Mouse (Mus musculus): Measurements from ENCODE around the gene Il17rb. TPM values are rescaled to one million over a fixed set of nuclear protein-coding genes. Genes with fewer than 3 reads are reported as not detected.

The Il17rb gene
- polyA plus RNA-seq, 1 experiment from 2014 or later: 1.4 TPM

DNA sequence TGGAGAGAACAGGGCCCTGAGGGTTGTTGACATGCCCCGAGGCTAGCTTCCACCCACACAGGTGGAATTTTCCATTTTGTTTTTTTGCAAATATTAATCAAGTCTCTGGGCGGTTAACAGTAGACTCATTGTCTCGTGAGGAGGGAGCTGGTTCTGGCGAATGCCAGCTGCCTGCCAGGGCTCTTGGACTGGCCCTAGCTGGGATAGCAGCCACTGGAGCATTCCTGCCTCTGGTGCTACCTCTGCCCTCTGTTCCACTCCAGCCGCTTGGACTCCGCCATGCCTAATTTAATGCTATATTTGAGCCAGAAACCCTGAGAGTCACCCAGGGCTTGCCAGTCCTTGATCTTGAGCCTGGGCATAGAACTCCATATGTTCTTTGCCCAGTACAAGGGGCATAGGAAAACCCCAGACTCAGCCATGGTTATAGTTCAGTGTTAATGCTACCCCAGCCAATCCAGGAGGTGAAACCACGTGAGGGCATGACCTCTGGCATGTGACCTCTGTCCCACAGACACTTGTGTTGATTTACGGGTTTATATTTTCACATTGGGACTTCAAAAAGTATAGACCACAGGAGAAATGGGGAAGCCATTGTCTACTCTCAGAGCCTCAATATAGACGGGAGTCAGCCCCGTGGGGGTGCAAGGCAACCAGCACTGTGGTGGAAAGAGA lies 3.3 kb upstream of the Il17rb start:
- H3K4me3 ChIP-seq: no peak overlapping the region
- no peak overlapping the region for H3K27ac ChIP-seq
- H3K36me3 ChIP-seq: no peaks in the 10 kb centered on the region
- no peak overlapping the region for H3K9ac ChIP-seq
- H3K9me3 ChIP-seq: no peaks in the 10 kb centered on the region
- H3K4me2 ChIP-seq (replicated peaks): no peak overlapping the region
- H3K27me3 ChIP-seq (replicated peaks): peaks cover 29% of the 10 kb centered on the region
- WGBS: 81% methylated on average over 10 of the region's 10 CpGs
- H3K4me1 ChIP-seq: peaks cover 6% of the 10 kb centered on the region
- no peak for ATAC-seq (ENCODE audit: low FRiP score, low read depth)

- Histone ChIP-seq H3K9me3 (no peaks in the 10 kb centered on the region), H3K9ac (no peak overlapping the region), H3K27ac (no peak overlapping the region), H3K36me3 (no peaks in the 10 kb centered on the region), H3K4me1 (peaks cover 6% of the 10 kb centered on the region), H3K4me2 (replicated peaks) (no peak overlapping the region), H3K4me3 (no peak overlapping the region), H3K27me3 (replicated peaks) (peaks cover 29% of the 10 kb centered on the region)
- no peak for ATAC-seq (ENCODE audit: low FRiP score, low read depth)
- WGBS: 80% methylated on average over 10 of the region's 10 CpGs
Measured at GRCm38 (mm10) chr14:30009864-30010560, 1.3 kb upstream of the Il17rb start.

DNA sequence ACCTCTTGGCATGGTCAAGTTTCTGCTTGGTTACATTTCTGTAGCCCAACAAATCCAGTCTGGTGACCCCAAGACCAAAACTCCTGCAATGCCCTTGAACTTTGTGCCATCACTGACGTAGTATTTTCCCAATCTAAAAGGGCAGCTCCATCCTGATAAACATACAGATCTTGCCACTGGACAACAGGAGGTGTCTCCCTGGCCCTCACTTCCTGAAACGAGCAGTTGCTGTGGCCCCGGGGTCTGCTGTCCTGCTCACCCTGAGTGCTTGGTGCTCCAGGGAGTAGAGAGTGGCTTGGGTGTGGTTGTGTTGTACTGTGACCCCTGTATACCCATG lies 9.3 kb downstream of the Il17rb start:
- no peak overlapping the region for H3K27ac ChIP-seq
- H3K4me2 ChIP-seq (replicated peaks): no peak overlapping the region
- H3K36me3 ChIP-seq: peaks cover 32% of the 10 kb centered on the region
- no peaks in the 10 kb centered on the region for H3K4me1 ChIP-seq
- no peak for ATAC-seq (ENCODE audit: low FRiP score, low read depth)
- H3K4me3 ChIP-seq: no peak overlapping the region
- no peaks in the 10 kb centered on the region for H3K9me3 ChIP-seq
- H3K27me3 ChIP-seq (replicated peaks): no peaks in the 10 kb centered on the region
- 92% methylated on average over 3 of the region's 3 CpGs for WGBS
- no peak overlapping the region for H3K9ac ChIP-seq

DNA sequence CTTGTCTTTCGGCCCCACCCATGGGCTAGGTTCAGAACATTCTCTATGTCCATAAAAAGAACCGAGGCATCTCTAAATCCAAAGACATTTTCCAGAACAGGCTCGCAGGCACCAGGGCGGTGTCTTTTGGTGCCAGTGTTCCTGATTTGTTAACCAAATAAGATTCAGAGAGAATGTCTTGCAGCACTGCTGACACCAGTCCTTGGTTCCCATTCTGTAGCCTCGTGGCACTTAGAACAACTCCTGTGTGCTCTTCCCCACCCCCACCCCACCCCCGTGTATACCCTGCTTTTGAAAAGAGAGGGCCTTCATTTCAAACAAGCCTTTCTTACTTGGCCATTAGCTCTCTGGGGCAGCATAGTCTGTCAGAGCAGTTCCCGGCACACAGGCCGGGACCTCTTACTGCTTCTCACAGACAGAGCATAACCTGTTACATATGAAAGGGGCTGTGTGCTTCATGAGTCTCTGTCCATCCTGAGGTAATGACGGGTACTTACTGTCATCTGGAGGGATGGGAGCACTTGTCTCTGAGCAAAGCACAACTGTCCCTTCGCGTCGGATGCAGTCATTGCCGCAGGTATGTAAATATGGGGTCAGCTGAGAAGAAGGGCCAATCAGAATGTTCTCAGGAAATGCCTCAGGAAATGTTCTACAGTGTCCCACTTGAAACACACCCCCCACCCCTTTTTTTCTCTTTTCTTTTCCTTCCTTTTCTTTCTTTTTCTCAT lies 9.8 kb downstream of the Il17rb start:
- no peak overlapping the region for H3K27ac ChIP-seq
- no peak overlapping the region for H3K4me2 ChIP-seq (replicated peaks)
- no peak overlapping the region for H3K9ac ChIP-seq
- no peaks in the 10 kb centered on the region for H3K4me1 ChIP-seq
- H3K9me3 ChIP-seq: no peaks in the 10 kb centered on the region
- no peaks in the 10 kb centered on the region for H3K27me3 ChIP-seq (replicated peaks)
- peaks cover 37% of the 10 kb centered on the region for H3K36me3 ChIP-seq
- no peak; the same call in 1 of the 2 replicates for ATAC-seq (ENCODE audit: low FRiP score, low read depth)
- H3K4me3 ChIP-seq: no peak overlapping the region
- WGBS: 76% methylated on average over 13 of the region's 13 CpGs

- Histone ChIP-seq H3K4me1 (no peaks in the 10 kb centered on the region), H3K36me3 (peaks cover 53% of the 10 kb centered on the region), H3K9me3 (no peaks in the 10 kb centered on the region), H3K4me3 (no peak overlapping the region), H3K27me3 (replicated peaks) (no peaks in the 10 kb centered on the region), H3K4me2 (replicated peaks) (no peak overlapping the region), H3K9ac (no peak overlapping the region), H3K27ac (no peak overlapping the region)
- ATAC-seq (ENCODE audit: low FRiP score, low read depth): no peak
Measured at GRCm38 (mm10) chr14:29997345-29997744, 11.4 kb downstream of the Il17rb start.

DNA sequence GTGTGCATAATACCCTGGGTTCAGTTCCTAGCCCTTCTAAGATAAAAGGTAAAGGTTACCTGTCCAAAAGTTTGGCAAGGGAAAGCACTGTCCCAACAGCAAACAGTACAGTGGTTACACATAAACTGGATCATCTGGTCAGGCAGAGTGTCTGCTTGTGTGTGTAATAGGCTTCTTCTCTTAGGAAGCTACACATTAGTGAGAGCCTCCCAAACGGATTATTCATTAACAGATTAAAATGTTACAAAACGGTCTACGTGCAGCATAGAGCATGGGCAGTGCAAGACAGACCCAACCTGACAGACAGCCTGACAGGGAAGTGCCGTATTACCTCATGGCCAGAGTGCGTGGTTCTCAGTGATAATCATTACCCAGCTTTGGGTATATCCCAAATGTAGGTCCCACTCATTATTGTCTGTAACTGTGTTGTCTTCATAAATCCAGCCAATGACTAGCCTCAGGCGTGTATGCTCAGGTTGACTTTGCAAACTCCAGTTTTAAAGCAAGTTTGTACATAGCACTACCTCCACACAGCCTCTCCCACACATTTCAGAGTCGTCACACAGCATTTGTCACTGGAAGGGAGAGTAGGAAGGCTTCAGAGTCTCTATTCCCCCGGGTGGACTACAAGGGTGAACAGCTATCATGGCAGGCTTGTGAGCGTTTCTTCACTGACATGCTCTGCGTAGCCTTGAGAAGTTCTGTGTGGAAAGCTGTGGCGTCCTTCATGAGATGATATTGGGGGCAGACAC lies 12.5 kb downstream of the Il17rb start:
- ATAC-seq (ENCODE audit: low FRiP score, low read depth): no peak
- Histone ChIP-seq H3K36me3 (peaks cover 64% of the 10 kb centered on the region), H3K9me3 (no peaks in the 10 kb centered on the region), H3K4me3 (no peak overlapping the region), H3K27me3 (replicated peaks) (no peaks in the 10 kb centered on the region), H3K9ac (no peak overlapping the region), H3K4me1 (no peaks in the 10 kb centered on the region), H3K4me2 (replicated peaks) (no peak overlapping the region), H3K27ac (no peak overlapping the region)
- 92% methylated on average over 11 of the region's 11 CpGs for WGBS

GRCm38 (mm10) chr14:29994976-29995375 lies 13.7 kb downstream of the Il17rb start:
- H3K9me3 ChIP-seq: no peaks in the 10 kb centered on the region
- no peaks in the 10 kb centered on the region for H3K4me1 ChIP-seq
- H3K4me3 ChIP-seq: no peak overlapping the region
- ATAC-seq (ENCODE audit: low FRiP score, low read depth): no peak
- peaks cover 76% of the 10 kb centered on the region for H3K36me3 ChIP-seq
- no peak overlapping the region for H3K9ac ChIP-seq
- no peak overlapping the region for H3K4me2 ChIP-seq (replicated peaks)
- 82% methylated on average over 4 of the region's 4 CpGs for WGBS
- H3K27ac ChIP-seq: no peak overlapping the region
- H3K27me3 ChIP-seq (replicated peaks): no peaks in the 10 kb centered on the region

GRCm38 (mm10) chr14:29988337-29988736 lies 20.4 kb downstream of the Il17rb start:
- no peaks in the 10 kb centered on the region for H3K9me3 ChIP-seq
- H3K4me1 ChIP-seq: no peaks in the 10 kb centered on the region
- no peak overlapping the region for H3K4me3 ChIP-seq
- peaks cover 100% of the 10 kb centered on the region for H3K36me3 ChIP-seq
- no peak overlapping the region for H3K4me2 ChIP-seq (replicated peaks)
- ATAC-seq (ENCODE audit: low FRiP score, low read depth): no peak
- no peaks in the 10 kb centered on the region for H3K27me3 ChIP-seq (replicated peaks)
- no peak overlapping the region for H3K27ac ChIP-seq
- WGBS: 96% methylated on average over 4 of the region's 4 CpGs
- H3K9ac ChIP-seq: no peak overlapping the region

DNA sequence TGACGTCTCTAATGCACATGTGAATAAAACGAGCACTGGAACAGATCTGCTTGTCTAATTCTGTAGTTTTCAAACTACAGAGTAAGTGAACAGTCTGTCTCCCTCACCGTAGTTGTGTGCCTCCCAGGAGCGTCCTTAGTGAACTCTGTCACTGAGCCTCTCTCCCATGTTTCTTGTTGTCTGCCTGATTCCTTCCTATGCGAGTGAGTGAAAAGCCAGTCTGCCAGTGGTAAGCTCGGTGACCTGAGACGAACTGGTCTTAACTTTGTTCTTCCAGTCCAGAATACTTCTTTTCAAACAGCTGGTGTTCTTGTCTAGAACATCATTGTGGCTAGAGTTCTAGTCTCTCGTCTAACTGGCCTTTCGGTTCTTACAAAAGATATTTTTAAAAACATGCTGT lies 21.0 kb downstream of the Il17rb start:
- no peaks in the 10 kb centered on the region for H3K9me3 ChIP-seq
- ATAC-seq (ENCODE audit: low FRiP score, low read depth): no peak
- no peaks in the 10 kb centered on the region for H3K27me3 ChIP-seq (replicated peaks)
- H3K4me3 ChIP-seq: no peak overlapping the region
- WGBS: 94% methylated on average over 9 of the region's 9 CpGs
- H3K9ac ChIP-seq: no peak overlapping the region
- H3K27ac ChIP-seq: no peak overlapping the region
- H3K4me1 ChIP-seq: no peaks in the 10 kb centered on the region
- no peak overlapping the region for H3K4me2 ChIP-seq (replicated peaks)
- peaks cover 100% of the 10 kb centered on the region for H3K36me3 ChIP-seq

GRCm38 (mm10) chr14:29987276-29987675 lies 21.4 kb downstream of the Il17rb start:
- 95% methylated on average over 6 of the region's 6 CpGs for WGBS
- Histone ChIP-seq H3K4me1 (no peaks in the 10 kb centered on the region), H3K4me3 (no peak overlapping the region), H3K4me2 (replicated peaks) (no peak overlapping the region), H3K9me3 (no peaks in the 10 kb centered on the region), H3K9ac (no peak overlapping the region), H3K36me3 (peaks cover 100% of the 10 kb centered on the region), H3K27ac (no peak overlapping the region), H3K27me3 (replicated peaks) (no peaks in the 10 kb centered on the region)
- no peak for ATAC-seq (ENCODE audit: low FRiP score, low read depth)

GRCm38 (mm10) chr14:29986096-29986495 lies 22.6 kb downstream of the Il17rb start:
- no peaks in the 10 kb centered on the region for H3K27me3 ChIP-seq (replicated peaks)
- ATAC-seq (ENCODE audit: low FRiP score, low read depth): no peak
- H3K36me3 ChIP-seq: peaks cover 100% of the 10 kb centered on the region

More at GRCm38 (mm10) chr14:29986096-29986495, 22.6 kb downstream of the Il17rb start:
- WGBS: 99% methylated on average over 4 of the region's 4 CpGs
- Histone ChIP-seq H3K9me3 (no peaks in the 10 kb centered on the region), H3K4me1 (no peaks in the 10 kb centered on the region), H3K27ac (no peak overlapping the region), H3K4me3 (no peak overlapping the region), H3K4me2 (replicated peaks) (no peak overlapping the region), H3K9ac (no peak overlapping the region)
